Mouse (Mus musculus): ENCODE measurements around the gene Lrmda.

GRCm38 (mm10) chr14:22553717-22554116 is 534.2 kb downstream of the Lrmda start:
- TF ChIP-seq CTCF (IDR thresholded peaks at IDR 0.05; ENCODE audit: extremely low read depth, insufficient read depth, low read length) (no peak), POLR2A (IDR thresholded peaks at IDR 0.05; ENCODE audit: extremely low read depth, insufficient read depth, low read length) (no peak)
